Mouse (Mus musculus): Measurements from ENCODE around the gene Hist1h2ae. TPM values are rescaled to one million over a fixed set of nuclear protein-coding genes. Genes with fewer than 3 reads are reported as not detected.

The Hist1h2ae gene
- polyA plus RNA-seq, 1 experiment = 0.22 TPM

DNA sequence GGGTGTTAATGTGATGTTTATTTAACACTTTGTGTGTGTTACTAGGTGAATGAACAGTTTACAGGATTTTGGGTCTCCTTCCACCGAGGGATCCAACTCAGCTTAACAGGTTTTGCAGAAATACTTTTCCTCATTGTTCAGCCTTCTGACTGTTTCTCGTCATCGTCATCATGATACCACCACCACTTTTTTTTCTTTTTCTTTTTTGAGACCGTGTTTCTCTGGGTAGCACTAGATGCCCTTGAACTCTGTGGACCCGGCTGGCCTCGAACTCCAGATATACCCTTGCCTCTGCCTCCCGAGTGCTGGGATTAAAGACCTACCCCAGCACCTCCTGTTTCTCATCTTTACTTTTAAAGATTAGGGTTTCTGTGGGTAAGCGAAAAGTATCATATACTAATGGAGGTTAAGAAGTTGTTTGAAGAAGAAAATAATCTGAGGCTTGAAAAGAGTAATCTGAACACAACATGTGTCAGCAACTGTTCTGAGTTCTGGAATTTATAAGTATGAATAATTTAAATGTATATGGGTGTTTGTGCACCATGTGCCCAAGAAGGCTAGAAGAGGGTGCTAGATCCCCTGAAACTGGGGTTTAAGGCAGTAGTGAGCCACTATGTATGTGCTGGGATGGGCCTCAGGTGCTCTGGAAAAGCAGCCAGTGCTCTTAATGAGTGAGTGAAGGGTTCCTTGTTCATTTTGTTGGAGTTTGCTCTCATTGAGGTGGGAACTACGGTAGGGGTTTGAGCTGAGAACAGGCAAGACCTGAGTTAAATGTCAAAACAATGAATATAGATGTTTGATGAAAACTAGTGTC lies 38.6 kb downstream of the Hist1h2ae start:
- TF ChIP-seq CTCF (conservative IDR thresholded peaks at IDR 0.05; ENCODE audit: insufficient read depth, insufficient read length, low read depth, low read length) (no peak), POLR2A (IDR thresholded peaks at IDR 0.05; ENCODE audit: low read depth, low read length) (no peak)
- no peaks in the 10 kb centered on the region for H3K36me3 ChIP-seq (ENCODE audit: control insufficient read depth, insufficient read depth, low read length)

DNA sequence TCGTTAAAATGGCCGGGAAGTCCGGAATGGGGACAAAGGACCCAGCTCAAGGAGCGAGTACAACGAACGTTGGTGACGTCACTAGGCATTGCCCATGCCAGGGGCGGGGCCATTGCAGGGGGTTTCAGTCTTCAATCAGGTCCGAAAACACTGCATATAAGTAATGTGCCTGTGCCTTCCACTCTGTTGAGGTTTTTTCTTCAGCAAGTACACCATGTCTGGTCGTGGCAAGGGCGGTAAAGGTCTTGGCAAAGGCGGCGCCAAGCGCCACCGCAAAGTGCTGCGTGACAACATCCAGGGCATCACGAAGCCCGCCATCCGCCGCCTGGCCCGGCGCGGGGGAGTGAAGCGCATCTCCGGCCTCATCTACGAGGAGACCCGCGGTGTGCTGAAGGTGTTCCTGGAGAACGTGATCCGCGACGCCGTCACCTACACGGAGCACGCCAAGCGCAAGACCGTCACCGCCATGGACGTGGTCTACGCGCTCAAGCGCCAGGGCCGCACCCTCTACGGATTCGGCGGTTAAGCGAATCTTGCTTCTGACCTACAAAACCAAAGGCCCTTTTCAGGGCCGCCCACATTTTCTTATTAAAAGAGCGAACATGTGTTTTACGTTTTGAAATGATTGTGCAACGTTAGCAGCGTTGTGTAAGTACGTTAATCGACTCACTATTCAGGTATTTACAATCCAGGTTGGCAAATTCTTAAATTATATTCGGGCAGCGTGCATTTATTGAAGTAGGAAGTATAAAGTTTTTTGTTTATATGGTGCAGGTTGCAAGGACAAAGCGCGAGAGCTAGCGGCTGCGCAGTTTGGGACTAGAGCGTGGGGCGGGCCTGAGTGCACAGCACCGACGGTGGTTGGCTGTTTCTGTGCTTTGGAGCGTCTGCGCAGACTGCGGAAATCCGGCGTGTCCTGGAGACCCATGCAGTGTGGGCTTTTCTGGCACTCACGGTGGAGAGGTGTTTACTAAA lies 39.8 kb downstream of the Hist1h2ae start, which contains the start of gene Hist1h4h:
TSS of gene Hist1h4h (plus strand) at position 150 of the 975 bp plus-strand sequence.
- Histone ChIP-seq H3K4me3 (ENCODE audit: insufficient read depth, low read depth, low read length) (peak within 1 kb of the TSS; percentile 59), H3K27ac (ENCODE audit: insufficient read depth, low read depth, low read length) (peak within 1 kb of the TSS; percentile 94), H3K27me3 (replicated peaks; ENCODE audit: control insufficient read depth, insufficient read depth, low read length) (no peaks in the 10 kb centered on the region), H3K36me3 (ENCODE audit: control insufficient read depth, insufficient read depth, low read length) (no peaks in the 10 kb centered on the region), H3K4me1 (ENCODE audit: control insufficient read depth, insufficient read depth, low read length) (peaks cover 11% of the 10 kb centered on the region; the same call in 1 of the 2 replicates)
- under 1% methylated on average over 64 of the region's 70 CpGs for WGBS
- TF ChIP-seq CTCF (conservative IDR thresholded peaks at IDR 0.05; ENCODE audit: insufficient read depth, insufficient read length, low read depth, low read length) (no peak), POLR2A (IDR thresholded peaks at IDR 0.05; ENCODE audit: low read depth, low read length) (peak; percentile 98)
- DNase-seq = peak; percentile 99

More for the DNA sequence above, 38.6 kb downstream of the Hist1h2ae start:
- H3K27ac ChIP-seq (ENCODE audit: insufficient read depth, low read depth, low read length) = no peak overlapping the region
- no peak for DNase-seq
- no peaks in the 10 kb centered on the region for H3K27me3 ChIP-seq (replicated peaks; ENCODE audit: control insufficient read depth, insufficient read depth, low read length)
- WGBS = 20% methylated on average over 9 of the region's 9 CpGs
- 0 out of 2 replicates have a peak overlapping the region, but pooled peaks have one; percentile 12 for H3K4me3 ChIP-seq (ENCODE audit: insufficient read depth, low read depth, low read length)
- H3K4me1 ChIP-seq (ENCODE audit: control insufficient read depth, insufficient read depth, low read length) = peaks cover 11% of the 10 kb centered on the region; the same call in 1 of the 2 replicates

DNA sequence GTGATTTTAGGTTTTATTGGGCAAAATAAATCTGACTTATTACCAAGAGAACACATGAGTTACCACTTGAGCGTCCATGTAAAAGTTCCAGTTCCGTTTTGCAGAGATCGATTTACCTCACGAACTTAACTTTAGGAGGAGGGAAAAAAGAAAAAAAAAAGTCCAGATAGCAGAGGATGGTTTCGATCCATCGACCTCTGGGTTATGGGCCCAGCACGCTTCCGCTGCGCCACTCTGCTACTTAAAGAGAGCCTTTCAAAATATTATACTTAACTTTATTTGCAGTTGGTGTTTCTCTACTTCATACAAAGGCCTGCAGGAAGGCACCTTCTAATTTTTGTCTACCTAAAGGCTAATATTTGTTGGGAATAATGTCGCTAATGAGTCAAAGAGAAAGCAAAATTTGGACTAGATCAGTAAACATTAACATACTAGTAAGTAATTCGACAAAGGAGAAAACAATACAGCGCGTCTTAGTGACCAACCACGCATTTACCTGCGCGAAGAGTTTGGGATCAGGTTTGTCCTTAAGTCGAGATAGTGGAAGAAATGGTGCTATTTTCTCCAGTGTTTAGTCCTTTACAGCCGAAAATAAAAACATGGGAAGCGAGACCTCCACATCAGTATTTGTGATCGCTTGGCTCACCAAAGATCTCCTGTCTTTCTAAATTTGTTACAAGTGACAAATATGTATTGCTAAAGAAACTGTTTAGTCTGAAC lies 40.7 kb downstream of the Hist1h2ae start:
- Histone ChIP-seq H3K36me3 (ENCODE audit: control insufficient read depth, insufficient read depth, low read length) (no peaks in the 10 kb centered on the region), H3K27me3 (replicated peaks; ENCODE audit: control insufficient read depth, insufficient read depth, low read length) (no peaks in the 10 kb centered on the region), H3K4me1 (ENCODE audit: control insufficient read depth, insufficient read depth, low read length) (peaks cover 11% of the 10 kb centered on the region; the same call in 1 of the 2 replicates), H3K4me3 (ENCODE audit: insufficient read depth, low read depth, low read length) (peak overlapping the region; percentile 59), H3K27ac (ENCODE audit: insufficient read depth, low read depth, low read length) (peak overlapping the region; percentile 94)
- peak; percentile 83 for DNase-seq
- WGBS = under 1% methylated on average over 20 of the region's 20 CpGs
- TF ChIP-seq CTCF (conservative IDR thresholded peaks at IDR 0.05; ENCODE audit: insufficient read depth, insufficient read length, low read depth, low read length) = no peak
- TF ChIP-seq POLR2A (IDR thresholded peaks at IDR 0.05; ENCODE audit: low read depth, low read length) = no peak

DNA sequence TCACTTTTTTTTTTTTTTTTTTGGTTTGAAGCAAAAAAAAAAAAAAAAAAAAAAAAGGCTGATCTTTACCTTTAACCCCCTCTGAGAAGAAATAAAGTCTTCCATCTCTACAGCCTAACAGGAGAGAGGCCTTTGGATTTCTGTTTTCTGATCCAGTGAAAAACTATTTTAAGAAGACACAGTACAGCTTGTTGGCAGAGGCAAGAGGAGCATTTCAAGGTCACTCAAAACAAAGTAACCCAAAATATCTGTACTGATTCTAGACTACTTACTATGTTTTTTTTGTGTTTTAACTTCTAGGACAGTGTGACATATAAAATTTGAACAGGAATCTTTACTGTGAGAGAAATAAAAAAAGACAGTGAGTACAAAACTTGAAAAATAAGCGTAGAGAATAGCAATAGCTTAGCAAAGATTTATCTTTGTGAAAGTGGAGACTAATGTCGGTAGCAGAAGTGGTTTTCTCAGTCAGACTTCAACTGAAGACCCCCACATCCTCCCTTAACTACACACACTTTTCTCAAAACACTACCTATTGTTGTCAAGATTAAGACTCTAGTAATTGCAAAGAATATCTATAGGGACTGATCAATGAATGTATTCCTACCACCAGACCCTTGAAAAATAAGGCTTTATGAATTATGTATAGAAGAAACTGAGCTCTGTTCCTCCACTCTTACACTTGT lies 41.4 kb downstream of the Hist1h2ae start:
- DNase-seq = no peak
- H3K4me1 ChIP-seq (ENCODE audit: control insufficient read depth, insufficient read depth, low read length) = peaks cover 9% of the 10 kb centered on the region; the same call in 1 of the 2 replicates
- WGBS = 33% methylated on average over 2 of the region's 2 CpGs
- H3K4me3 ChIP-seq (ENCODE audit: insufficient read depth, low read depth, low read length) = no peak overlapping the region
- TF ChIP-seq POLR2A (IDR thresholded peaks at IDR 0.05; ENCODE audit: low read depth, low read length) = no peak
- TF ChIP-seq CTCF (conservative IDR thresholded peaks at IDR 0.05; ENCODE audit: insufficient read depth, insufficient read length, low read depth, low read length) = no peak
- no peaks in the 10 kb centered on the region for H3K27me3 ChIP-seq (replicated peaks; ENCODE audit: control insufficient read depth, insufficient read depth, low read length)
- H3K36me3 ChIP-seq (ENCODE audit: control insufficient read depth, insufficient read depth, low read length) = no peaks in the 10 kb centered on the region
- no peak overlapping the region for H3K27ac ChIP-seq (ENCODE audit: insufficient read depth, low read depth, low read length)

DNA sequence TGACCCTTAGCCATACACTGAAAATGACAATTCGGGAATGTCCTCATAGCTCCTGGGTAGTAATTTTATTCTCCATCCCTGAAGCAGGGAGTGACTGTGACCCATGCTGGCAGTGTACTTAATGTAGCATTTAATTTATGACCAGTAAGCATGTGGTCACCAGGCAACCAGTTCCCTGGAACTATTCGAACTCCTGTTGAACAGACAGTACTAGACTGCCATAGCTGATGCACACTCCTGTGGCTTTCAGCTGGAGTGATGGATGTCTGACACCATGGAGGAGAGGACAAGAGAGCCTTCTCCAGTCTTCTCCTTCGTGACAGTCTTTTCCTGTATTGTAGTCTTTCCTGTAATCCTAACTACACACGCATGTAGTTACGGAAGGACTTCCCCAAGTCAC lies 42.0 kb downstream of the Hist1h2ae start:
- no peak overlapping the region for H3K27ac ChIP-seq (ENCODE audit: insufficient read depth, low read depth, low read length)
- peaks cover 6% of the 10 kb centered on the region; the same call in 1 of the 2 replicates for H3K4me1 ChIP-seq (ENCODE audit: control insufficient read depth, insufficient read depth, low read length)
- TF ChIP-seq CTCF (conservative IDR thresholded peaks at IDR 0.05; ENCODE audit: insufficient read depth, insufficient read length, low read depth, low read length) (no peak), POLR2A (IDR thresholded peaks at IDR 0.05; ENCODE audit: low read depth, low read length) (no peak)
- no peak overlapping the region for H3K4me3 ChIP-seq (ENCODE audit: insufficient read depth, low read depth, low read length)
- no peaks in the 10 kb centered on the region for H3K27me3 ChIP-seq (replicated peaks; ENCODE audit: control insufficient read depth, insufficient read depth, low read length)
- DNase-seq = no peak
- 62% methylated on average over 5 of the region's 5 CpGs for WGBS
- H3K36me3 ChIP-seq (ENCODE audit: control insufficient read depth, insufficient read depth, low read length) = no peaks in the 10 kb centered on the region

DNA sequence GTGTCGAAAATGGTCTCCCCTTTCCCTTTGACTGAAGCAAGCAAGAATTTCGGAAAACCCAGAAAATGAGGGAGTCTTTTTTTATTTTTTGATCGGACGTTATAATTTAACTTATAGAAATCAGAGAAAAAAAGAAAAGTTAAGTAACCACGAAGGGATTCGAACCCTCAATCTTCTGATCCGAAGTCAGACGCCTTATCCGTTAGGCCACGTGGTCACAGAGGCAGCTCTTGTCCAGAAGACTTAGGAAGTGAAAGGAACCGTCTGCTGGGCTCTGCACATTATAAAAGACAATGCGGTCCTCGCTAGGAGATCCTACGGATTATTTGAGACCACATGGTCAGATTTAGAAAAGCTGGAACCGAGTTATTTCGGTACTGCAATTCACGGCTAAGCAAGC lies 44.7 kb downstream of the Hist1h2ae start:
- Histone ChIP-seq H3K4me1 (ENCODE audit: control insufficient read depth, insufficient read depth, low read length) (no peaks in the 10 kb centered on the region; the same call in 1 of the 2 replicates), H3K27me3 (replicated peaks; ENCODE audit: control insufficient read depth, insufficient read depth, low read length) (no peaks in the 10 kb centered on the region), H3K4me3 (ENCODE audit: insufficient read depth, low read depth, low read length) (peak overlapping the region; percentile 1; the same call in 1 of the 2 replicates), H3K36me3 (ENCODE audit: control insufficient read depth, insufficient read depth, low read length) (no peaks in the 10 kb centered on the region), H3K27ac (ENCODE audit: insufficient read depth, low read depth, low read length) (no peak overlapping the region)
- TF ChIP-seq POLR2A (IDR thresholded peaks at IDR 0.05; ENCODE audit: low read depth, low read length) (no peak), CTCF (conservative IDR thresholded peaks at IDR 0.05; ENCODE audit: insufficient read depth, insufficient read length, low read depth, low read length) (no peak)
- peak; percentile 93 for DNase-seq
- WGBS = 2% methylated on average over 17 of the region's 17 CpGs
